Mouse (Mus musculus): ENCODE results near the gene Cdc42ep1. TPM values are rescaled to one million over a fixed set of nuclear protein-coding genes. Genes with fewer than 3 reads are reported as not detected.

The Cdc42ep1 gene
- total and polyA plus RNA-seq, 2 experiments from 2014 or later: 8.3 to 13.5 TPM

DNA sequence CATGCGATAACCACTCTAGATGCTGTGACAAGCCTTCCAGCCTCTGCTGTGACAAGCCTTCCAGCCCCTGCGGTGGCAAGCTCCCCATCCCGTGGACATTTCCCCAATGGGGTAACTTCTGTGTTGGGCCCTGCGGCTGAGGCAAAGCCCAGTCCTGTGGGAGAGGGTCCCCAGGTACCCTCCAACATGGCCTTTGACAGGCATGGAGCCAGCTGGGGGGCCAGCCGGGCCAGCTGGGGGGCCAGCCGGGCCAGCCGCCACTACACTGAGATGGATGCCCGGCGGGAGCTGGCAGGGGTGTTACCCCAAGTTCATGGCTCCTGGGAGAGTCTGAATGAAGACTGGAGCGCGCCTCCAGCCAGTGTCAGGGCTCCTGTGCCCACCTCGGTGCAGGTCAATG is 7.1 kb downstream of the Cdc42ep1 start:
- no peaks in the 10 kb centered on the region for H3K9me3 ChIP-seq (ENCODE audit: low read length)
- H3K4me2 ChIP-seq (ENCODE audit: low read depth): no peak overlapping the region
- H3K4me1 ChIP-seq (ENCODE audit: insufficient read depth): no peaks in the 10 kb centered on the region
- no peak overlapping the region for H3K27ac ChIP-seq (ENCODE audit: low read depth, low read length)
- no peak for ATAC-seq
- TF ChIP-seq CTCF (IDR thresholded peaks at IDR 0.05; ENCODE audit: low read depth): no peak
- no peak overlapping the region for H3K4me3 ChIP-seq (ENCODE audit: low read depth, low read length)
- no peaks in the 10 kb centered on the region for H3K36me3 ChIP-seq (ENCODE audit: insufficient read depth)
- DNase-seq: no peak
- 87% methylated on average over 12 of the region's 12 CpGs for WGBS
- no peaks in the 10 kb centered on the region; the same call in 1 of the 2 replicates for H3K27me3 ChIP-seq (ENCODE audit: insufficient read depth, low read length)
- no peak overlapping the region for H3K9ac ChIP-seq

DNA sequence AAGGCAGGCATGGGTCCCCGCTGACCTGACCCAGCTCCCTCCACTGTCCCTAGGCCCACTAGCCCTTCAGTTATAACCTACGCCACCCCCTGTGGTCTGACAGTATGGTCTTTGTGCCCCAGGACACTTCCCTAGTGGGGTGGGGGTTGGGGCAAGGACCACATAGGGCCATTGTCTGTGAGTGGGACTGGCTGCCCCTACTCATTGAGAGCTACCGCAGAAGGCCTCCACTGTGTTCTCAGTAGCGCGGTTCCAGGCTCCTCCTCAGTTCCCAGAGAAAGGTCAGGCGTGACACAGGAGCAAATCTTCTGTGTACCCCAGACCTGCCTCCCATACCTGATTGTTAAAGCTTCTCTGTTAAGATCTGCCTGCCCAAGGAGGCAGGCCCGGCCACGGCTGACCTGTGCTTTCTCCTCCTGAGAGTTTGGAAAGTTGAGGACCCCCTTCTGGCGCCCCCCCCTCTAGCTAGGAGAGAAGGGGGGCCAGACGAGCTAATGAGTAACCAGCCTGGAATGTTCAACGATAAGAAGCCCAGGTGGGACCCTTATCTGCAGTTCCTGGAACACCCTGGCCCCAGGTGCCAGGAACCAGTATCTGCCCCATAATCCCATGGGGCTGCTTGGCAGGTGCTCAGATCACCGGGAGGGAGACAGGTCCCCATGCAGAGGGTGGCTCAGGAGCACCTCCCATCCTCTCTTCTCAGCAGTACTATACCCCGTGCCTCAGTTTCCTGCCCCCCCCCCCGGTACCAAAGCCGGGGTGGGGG is 7.8 kb downstream of the Cdc42ep1 start:
- no peaks in the 10 kb centered on the region for H3K27me3 ChIP-seq (ENCODE audit: insufficient read depth, low read length)
- ATAC-seq (no peak), DNase-seq (no peak)
- no peak for TF ChIP-seq CTCF (IDR thresholded peaks at IDR 0.05; ENCODE audit: low read depth)
- H3K9me3 ChIP-seq (ENCODE audit: low read length): no peaks in the 10 kb centered on the region
- no peak overlapping the region for H3K4me3 ChIP-seq (ENCODE audit: low read depth, low read length)
- H3K4me2 ChIP-seq (ENCODE audit: low read depth): no peak overlapping the region
- 67% methylated on average over 15 of the region's 15 CpGs for WGBS
- no peak overlapping the region for H3K9ac ChIP-seq
- H3K36me3 ChIP-seq (ENCODE audit: insufficient read depth): no peaks in the 10 kb centered on the region
- no peaks in the 10 kb centered on the region for H3K4me1 ChIP-seq (ENCODE audit: insufficient read depth)
- no peak overlapping the region for H3K27ac ChIP-seq (ENCODE audit: low read depth, low read length)

DNA sequence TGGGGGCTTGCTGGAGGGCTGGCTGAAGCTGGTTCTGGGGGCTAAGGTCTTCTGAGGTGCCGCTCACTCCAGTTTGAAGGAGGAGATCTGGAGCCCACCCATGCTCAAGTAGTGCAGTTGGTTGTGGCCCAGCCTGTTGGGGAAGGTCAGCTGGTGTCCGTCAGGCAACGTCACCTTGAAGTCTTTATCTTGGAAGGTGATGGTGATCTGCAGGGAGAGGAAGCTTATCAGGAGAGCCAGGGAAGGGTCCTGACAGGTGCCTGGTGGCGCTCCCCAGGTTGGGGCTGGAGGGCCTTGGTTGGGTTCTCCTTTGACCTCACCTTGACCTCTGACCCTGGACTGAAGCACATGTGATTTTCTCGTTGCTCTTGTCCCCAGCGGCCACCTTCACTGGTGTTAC is 8.5 kb downstream of the Cdc42ep1 start:
- H3K27ac ChIP-seq (ENCODE audit: low read depth, low read length): no peak overlapping the region
- H3K9ac ChIP-seq: no peak overlapping the region
- no peaks in the 10 kb centered on the region for H3K4me1 ChIP-seq (ENCODE audit: insufficient read depth)
- no peaks in the 10 kb centered on the region for H3K9me3 ChIP-seq (ENCODE audit: low read length)
- no peaks in the 10 kb centered on the region for H3K27me3 ChIP-seq (ENCODE audit: insufficient read depth, low read length)
- H3K4me3 ChIP-seq (ENCODE audit: low read depth, low read length): no peak overlapping the region
- no peak for DNase-seq
- no peaks in the 10 kb centered on the region for H3K36me3 ChIP-seq (ENCODE audit: insufficient read depth)
- H3K4me2 ChIP-seq (ENCODE audit: low read depth): no peak overlapping the region
- no peak for TF ChIP-seq CTCF (IDR thresholded peaks at IDR 0.05; ENCODE audit: low read depth)
- 76% methylated on average over 6 of the region's 6 CpGs for WGBS
- ATAC-seq: no peak

DNA sequence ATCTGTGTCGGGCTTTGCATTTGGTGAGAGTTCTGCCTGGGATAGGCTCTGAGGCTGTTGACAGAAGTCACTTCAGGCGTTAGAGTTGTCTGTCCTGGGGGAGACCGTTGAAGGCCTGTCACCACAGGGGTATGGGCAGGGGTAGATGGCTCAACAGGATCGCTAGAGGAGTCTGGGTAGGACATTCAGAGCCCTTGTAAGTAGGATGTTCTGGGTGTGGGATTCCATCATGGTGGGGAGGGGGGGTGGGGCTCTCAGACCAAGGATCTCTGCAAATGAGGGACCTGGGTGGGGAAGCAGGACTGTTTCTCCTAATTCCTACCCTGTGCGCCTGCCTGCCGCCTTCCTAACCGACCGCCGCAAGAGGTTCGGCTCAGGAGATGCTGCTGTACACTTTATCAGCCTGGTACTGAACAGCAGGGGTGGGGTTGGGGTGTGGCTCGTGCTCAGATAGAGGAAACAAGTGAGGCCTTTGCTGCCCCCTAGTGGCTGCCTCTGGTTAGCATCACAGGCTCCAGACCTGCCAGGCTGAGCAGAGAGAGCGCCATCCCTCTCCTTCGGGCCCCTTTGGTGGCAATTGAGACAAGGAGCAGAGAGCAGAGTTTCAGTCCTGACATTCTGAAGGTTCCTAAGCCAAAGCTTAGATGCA is 9.2 kb downstream of the Cdc42ep1 start:
- ATAC-seq (peak; percentile 96), DNase-seq (peak; percentile 90)
- Histone ChIP-seq H3K9me3 (ENCODE audit: low read length) (no peaks in the 10 kb centered on the region), H3K4me2 (ENCODE audit: low read depth) (peak overlapping the region; percentile 26), H3K27ac (ENCODE audit: low read depth, low read length) (no peak overlapping the region), H3K27me3 (ENCODE audit: insufficient read depth, low read length) (no peaks in the 10 kb centered on the region), H3K36me3 (ENCODE audit: insufficient read depth) (no peaks in the 10 kb centered on the region), H3K9ac (peak overlapping the region; percentile 19; the same call in 1 of the 2 replicates), H3K4me1 (ENCODE audit: insufficient read depth) (no peaks in the 10 kb centered on the region), H3K4me3 (ENCODE audit: low read depth, low read length) (no peak overlapping the region)
- TF ChIP-seq CTCF (IDR thresholded peaks at IDR 0.05; ENCODE audit: low read depth): peak; percentile 92
- 16% methylated on average over 13 of the region's 13 CpGs for WGBS

DNA sequence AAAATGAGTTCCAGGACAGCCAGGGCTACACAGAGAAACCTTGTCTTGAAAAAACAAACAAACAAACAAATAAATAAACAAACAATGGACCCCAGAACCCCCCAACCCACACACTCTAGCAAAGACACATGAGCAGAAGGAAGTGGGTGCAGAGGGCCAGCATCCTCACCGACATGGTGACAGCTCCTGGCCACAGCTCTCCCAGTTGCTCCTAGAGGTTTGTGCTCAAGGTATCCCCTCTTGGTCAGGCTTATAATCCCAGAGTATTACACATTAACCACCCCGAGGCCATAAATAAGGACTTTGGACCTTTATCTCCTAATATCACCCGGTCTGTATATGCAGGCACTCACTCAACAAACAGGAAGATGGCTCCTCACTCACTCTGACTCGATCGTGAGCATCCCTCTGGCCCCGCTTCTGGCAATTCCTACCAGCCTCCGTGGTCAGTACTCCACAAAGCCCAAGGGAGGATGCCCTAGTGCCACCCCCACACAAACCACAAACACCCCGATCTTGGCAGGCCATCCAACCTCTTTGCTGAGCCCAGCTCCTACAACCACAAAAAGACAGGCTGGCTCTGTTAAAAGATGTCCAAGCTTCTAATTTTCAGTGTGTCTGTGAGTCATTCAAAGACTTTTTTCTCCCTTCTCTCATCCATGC is 13.0 kb downstream of the Cdc42ep1 start, which contains the start of gene Lgals2:
TSS of gene Lgals2 (minus strand) at position 227 of the 663 bp plus-strand sequence.
- TF ChIP-seq CTCF (IDR thresholded peaks at IDR 0.05; ENCODE audit: low read depth): no peak
- Histone ChIP-seq H3K36me3 (ENCODE audit: insufficient read depth) (no peaks in the 10 kb centered on the region), H3K27me3 (ENCODE audit: insufficient read depth, low read length) (no peaks in the 10 kb centered on the region), H3K4me2 (ENCODE audit: low read depth) (no peak within 1 kb of the TSS), H3K9me3 (ENCODE audit: low read length) (no peaks in the 10 kb centered on the region), H3K4me3 (ENCODE audit: low read depth, low read length) (no peak within 1 kb of the TSS), H3K4me1 (ENCODE audit: insufficient read depth) (no peaks in the 10 kb centered on the region), H3K27ac (ENCODE audit: low read depth, low read length) (no peak within 1 kb of the TSS), H3K9ac (no peak within 1 kb of the TSS)
- ATAC-seq: no peak
- WGBS: 78% methylated on average over 8 of the region's 8 CpGs
- DNase-seq: no peak

DNA sequence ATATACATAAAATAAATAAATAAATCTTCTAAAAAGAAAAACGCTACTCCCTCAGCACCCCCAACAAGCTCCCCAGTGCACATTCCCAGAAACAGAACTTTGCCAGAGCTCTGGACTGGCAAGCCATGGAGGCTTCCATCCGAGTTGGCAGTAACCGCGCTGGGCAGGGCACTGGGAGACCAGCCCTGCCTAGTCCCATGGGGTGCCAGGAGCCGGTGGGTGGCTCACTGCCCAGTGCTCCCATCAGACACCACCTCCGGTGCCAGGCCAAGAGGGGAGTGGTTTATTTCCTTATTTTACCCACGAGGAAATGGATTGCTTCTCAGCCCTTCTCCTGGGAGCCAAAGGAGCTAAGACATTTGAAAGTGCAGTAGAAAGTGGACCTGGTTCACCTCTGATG is 14.6 kb downstream of the Cdc42ep1 start:
- Histone ChIP-seq H3K4me3 (ENCODE audit: low read depth, low read length) (no peak overlapping the region), H3K27me3 (ENCODE audit: insufficient read depth, low read length) (no peaks in the 10 kb centered on the region), H3K36me3 (ENCODE audit: insufficient read depth) (no peaks in the 10 kb centered on the region), H3K4me1 (ENCODE audit: insufficient read depth) (no peaks in the 10 kb centered on the region), H3K9ac (no peak overlapping the region), H3K9me3 (ENCODE audit: low read length) (no peaks in the 10 kb centered on the region), H3K4me2 (ENCODE audit: low read depth) (no peak overlapping the region), H3K27ac (ENCODE audit: low read depth, low read length) (no peak overlapping the region)
- TF ChIP-seq CTCF (IDR thresholded peaks at IDR 0.05; ENCODE audit: low read depth): no peak
- DNase-seq (peak; percentile 43), ATAC-seq (peak; percentile 61; the same call in 1 of the 2 replicates)
- 53% methylated on average over 7 of the region's 7 CpGs for WGBS

DNA sequence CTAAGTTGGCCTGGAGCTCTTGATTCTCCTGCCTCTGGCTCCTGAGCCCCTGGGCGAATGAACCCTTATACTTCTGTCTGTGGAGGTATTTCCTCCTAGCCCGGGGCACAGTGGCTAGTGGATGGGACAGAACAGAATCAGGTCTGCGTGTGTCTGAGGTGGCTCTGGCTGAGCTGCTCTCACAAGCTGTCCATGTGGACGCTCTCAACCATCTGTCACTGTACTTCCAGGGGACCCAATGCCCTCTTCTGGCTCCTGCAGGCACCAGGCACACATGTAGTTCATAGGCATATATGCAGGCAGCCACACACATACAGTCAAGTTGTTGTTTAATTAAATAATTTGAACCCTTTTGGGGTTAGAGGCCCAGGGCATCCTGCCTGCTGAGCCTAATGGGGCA is 16.9 kb downstream of the Cdc42ep1 start:
- Histone ChIP-seq H3K27ac (ENCODE audit: low read depth, low read length) (no peak overlapping the region), H3K9me3 (ENCODE audit: low read length) (no peaks in the 10 kb centered on the region), H3K4me1 (ENCODE audit: insufficient read depth) (no peaks in the 10 kb centered on the region), H3K4me3 (ENCODE audit: low read depth, low read length) (no peak overlapping the region), H3K36me3 (ENCODE audit: insufficient read depth) (no peaks in the 10 kb centered on the region), H3K9ac (no peak overlapping the region), H3K27me3 (ENCODE audit: insufficient read depth, low read length) (no peaks in the 10 kb centered on the region), H3K4me2 (ENCODE audit: low read depth) (no peak overlapping the region)
- ATAC-seq: no peak
- no peak for TF ChIP-seq CTCF (IDR thresholded peaks at IDR 0.05; ENCODE audit: low read depth)
- no peak for DNase-seq
- 73% methylated on average over 4 of the region's 4 CpGs for WGBS

Measured in forebrain, postnatal 0 days (tissue).